Mouse (Mus musculus): ENCODE data around the gene Galr2.

Gene Galr2

GRCm38 (mm10) chr11:116307019-116307725, 26.4 kb downstream of the Galr2 start, which contains the start of gene Exoc7:
Exoc7 (minus strand) TSS chr11:116307233.
- DNase-seq (ENCODE audit: low spot score in 2 of 2): no peak

- DNase-seq (ENCODE audit: low spot score in 2 of 2): no peak
Measured at GRCm38 (mm10) chr11:116307762-116308531, 27.2 kb downstream of the Galr2 start.

- DNase-seq (ENCODE audit: low spot score in 2 of 2): no peak
Measured at GRCm38 (mm10) chr11:116309601-116310000, 28.9 kb downstream of the Galr2 start.

GRCm38 (mm10) chr11:116311169-116311568, 30.4 kb downstream of the Galr2 start:
- no peak for DNase-seq (ENCODE audit: low spot score in 2 of 2)

- DNase-seq (ENCODE audit: low spot score in 2 of 2): no peak
Measured at GRCm38 (mm10) chr11:116312359-116312758, 31.6 kb downstream of the Galr2 start.

- DNase-seq (ENCODE audit: low spot score in 2 of 2): peak; percentile 67 to 96
Measured at GRCm38 (mm10) chr11:116318719-116319659, 38.2 kb downstream of the Galr2 start.

- no peak for DNase-seq (ENCODE audit: low spot score in 2 of 2)
Measured at GRCm38 (mm10) chr11:116326963-116327603, 46.3 kb downstream of the Galr2 start.

GRCm38 (mm10) chr11:116329314-116330210, 48.8 kb downstream of the Galr2 start:
- DNase-seq (ENCODE audit: low spot score in 2 of 2): no peak

- no peak for DNase-seq (ENCODE audit: low spot score in 2 of 2)
Measured at GRCm38 (mm10) chr11:116330211-116330518, 49.4 kb downstream of the Galr2 start.

GRCm38 (mm10) chr11:116332232-116332982, 51.7 kb downstream of the Galr2 start:
- no peak for DNase-seq (ENCODE audit: low spot score in 2 of 2)

- DNase-seq (ENCODE audit: low spot score in 2 of 2): no peak
Measured at GRCm38 (mm10) chr11:116332983-116333270, 52.2 kb downstream of the Galr2 start.

All from thymus, postnatal 10 days (tissue).